Mouse (Mus musculus) hindbrain, embryonic 13.5 days (tissue): ENCODE measurements around the gene Taf6l. TPM values are rescaled to one million over a fixed set of nuclear protein-coding genes. Genes with fewer than 3 reads are reported as not detected.
A peak's percentile ranks its signal among the peaks of the same experiment; 100 is the strongest.

Experiments
- ATAC-seq: fragments of 200-750 bp; cut with Nextera tagmentation; 2 replicates; pipeline ENCODE4 v1.8.0; 2017; ENCODE audit warnings: moderate TSS enrichment; ENCODE audit not compliant: low FRiP score
- H3K27ac ChIP-seq: fragments of 300-500 bp; sonication (generic); 2 replicates; pipeline ENCODE4 v1.5.1; 2015; ENCODE audit warnings: inconsistent platforms, mild to moderate bottlenecking, moderate library complexity
- H3K27me3 ChIP-seq: fragments of 300-500 bp; sonication (generic); 2 replicates; pipeline ENCODE4 v1.6.1; 2015; ENCODE audit warnings: mild to moderate bottlenecking, inconsistent platforms
- H3K36me3 ChIP-seq: fragments of 300-500 bp; sonication (generic); 2 replicates; pipeline ENCODE4 v1.6.1; 2015; ENCODE audit warnings: mild to moderate bottlenecking, inconsistent platforms
- H3K4me1 ChIP-seq: fragments of 300-500 bp; sonication (generic); replicated peaks from 2 replicates; pipeline ENCODE4 v1.6.1; 2015; ENCODE audit warnings: inconsistent platforms
- H3K4me2 ChIP-seq: fragments of 300-500 bp; sonication (generic); 2 replicates; pipeline ENCODE4 v1.6.1; 2015; ENCODE audit warnings: inconsistent platforms, mild to moderate bottlenecking, moderate library complexity
- H3K4me3 ChIP-seq: fragments of 300-500 bp; sonication (generic); 2 replicates; pipeline ENCODE4 v1.5.1; 2015; ENCODE audit warnings: mild to moderate bottlenecking, inconsistent platforms
- H3K9ac ChIP-seq: fragments of 300-500 bp; sonication (generic); 2 replicates; pipeline ENCODE4 v1.6.1; 2015; ENCODE audit warnings: mild to moderate bottlenecking, inconsistent platforms
- H3K9me3 ChIP-seq: fragments of 300-500 bp; sonication (generic); 2 replicates; pipeline ENCODE4 v1.6.1; 2016; ENCODE audit warnings: inconsistent platforms
- WGBS: fragments of 180-500 bp; shearing (Covaris S2); methylation state at CpG from one replicate; pipeline ENCODE4 v1.1.7; 2015; 5-methylcytosine and 5-hydroxymethylcytosine counted together
- polyA plus RNA-seq: library from polyadenylated mRNA; unstranded; fragments of >200 nt; fragmentation: Nextera tagmentation; extraction: Ambion mirVana; gene quantifications from 2 replicates; pipeline ENCODE4 v1.2.1, GENCODE M21; 2015

Gene Taf6l
- polyA plus RNA-seq, 1 experiment from 2014 or later = 30.1 TPM

- 78% methylated on average over 3 of the region's 3 CpGs for WGBS
- ATAC-seq = no peak
- Histone ChIP-seq H3K9me3 (no peaks in the 10 kb centered on the region), H3K27me3 (no peaks in the 10 kb centered on the region), H3K36me3 (peaks cover 31% of the 10 kb centered on the region), H3K9ac (peak overlapping the region; percentile 49), H3K4me1 (peaks cover 42% of the 10 kb centered on the region), H3K4me3 (peak overlapping the region; percentile 16), H3K27ac (no peak overlapping the region), H3K4me2 (peak overlapping the region; percentile 27)
These were observed 30.8 kb upstream of the Taf6l start for GRCm38 (mm10) chr19:8817001-8817400.

GRCm38 (mm10) chr19:8815812-8816211, 29.6 kb upstream of the Taf6l start:
- ATAC-seq = no peak
- H3K27me3 ChIP-seq = no peaks in the 10 kb centered on the region
- H3K27ac ChIP-seq = no peak overlapping the region
- H3K36me3 ChIP-seq = peaks cover 40% of the 10 kb centered on the region
- H3K4me1 ChIP-seq = peaks cover 35% of the 10 kb centered on the region
- peak overlapping the region; percentile 19; the same call in 1 of the 2 replicates for H3K4me2 ChIP-seq
- 74% methylated on average over 11 of the region's 11 CpGs for WGBS
- no peaks in the 10 kb centered on the region for H3K9me3 ChIP-seq
- H3K9ac ChIP-seq = peak overlapping the region; percentile 53; the same call in 1 of the 2 replicates
- H3K4me3 ChIP-seq = no peak overlapping the region

- H3K27ac ChIP-seq = no peak overlapping the region
- no peaks in the 10 kb centered on the region for H3K9me3 ChIP-seq
- H3K9ac ChIP-seq = no peak overlapping the region
- H3K4me1 ChIP-seq = peaks cover 24% of the 10 kb centered on the region
- no peaks in the 10 kb centered on the region for H3K27me3 ChIP-seq
- H3K36me3 ChIP-seq = peaks cover 64% of the 10 kb centered on the region
- 95% methylated on average over 5 of the region's 5 CpGs for WGBS
- H3K4me2 ChIP-seq = no peak overlapping the region
- H3K4me3 ChIP-seq = no peak overlapping the region
- ATAC-seq = no peak
These were observed 20.6 kb upstream of the Taf6l start for GRCm38 (mm10) chr19:8806810-8807209.

DNA sequence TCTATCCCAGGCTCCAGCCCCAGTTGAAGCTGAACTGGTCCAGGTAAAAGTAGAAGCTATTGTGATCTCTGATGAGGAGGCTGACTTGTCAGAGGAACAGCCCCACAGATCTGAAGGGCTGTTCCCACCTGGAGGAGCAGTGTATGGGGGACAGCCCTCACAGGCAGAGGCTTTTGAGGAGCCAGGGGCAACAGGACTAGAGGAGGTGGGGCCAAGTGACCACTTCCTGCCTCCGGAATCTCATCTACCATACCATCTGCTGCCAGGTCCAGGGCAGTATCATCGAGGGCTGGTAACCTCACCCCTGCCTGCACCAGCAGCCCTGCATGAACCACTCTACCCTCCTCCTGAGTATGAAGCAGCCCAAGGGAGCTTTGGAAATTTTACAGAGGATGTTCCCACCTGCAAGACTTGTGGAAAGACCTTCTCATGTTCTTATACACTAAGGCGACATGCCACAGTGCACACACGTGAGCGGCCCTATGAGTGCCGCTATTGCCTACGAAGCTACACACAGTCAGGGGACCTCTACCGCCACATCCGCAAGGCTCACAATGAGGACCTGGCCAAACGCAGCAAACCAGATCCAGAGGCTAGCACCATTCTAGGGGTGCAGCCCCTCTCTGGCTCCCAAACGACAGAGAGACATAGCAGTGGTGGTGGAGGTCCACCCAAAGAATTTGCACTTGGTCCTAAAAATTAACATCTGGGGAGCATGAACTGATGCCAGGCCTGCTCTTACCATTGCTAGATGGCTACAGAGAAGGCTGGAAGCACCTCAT, 17.9 kb upstream of the Taf6l start:
- no peak for ATAC-seq
- no peak overlapping the region for H3K27ac ChIP-seq
- 92% methylated on average over 11 of the region's 11 CpGs for WGBS

GRCm38 (mm10) chr19:8803204-8803780, 17.1 kb upstream of the Taf6l start:
- peaks cover 30% of the 10 kb centered on the region for H3K4me1 ChIP-seq
- peak overlapping the region; percentile 90 for H3K27ac ChIP-seq
- ATAC-seq = no peak
- H3K4me2 ChIP-seq = peak overlapping the region; percentile 73
- no peaks in the 10 kb centered on the region for H3K9me3 ChIP-seq
- peak overlapping the region; percentile 46; the same call in 1 of the 2 replicates for H3K9ac ChIP-seq
- 91% methylated on average over 9 of the region's 9 CpGs for WGBS
- H3K4me3 ChIP-seq = peak overlapping the region; percentile 60
- H3K27me3 ChIP-seq = no peaks in the 10 kb centered on the region
- H3K36me3 ChIP-seq = peaks cover 38% of the 10 kb centered on the region

More for the DNA sequence above, 17.9 kb upstream of the Taf6l start:
- Histone ChIP-seq H3K9me3 (no peaks in the 10 kb centered on the region), H3K36me3 (peaks cover 43% of the 10 kb centered on the region), H3K4me3 (no peak overlapping the region), H3K4me2 (no peak overlapping the region), H3K9ac (no peak overlapping the region), H3K4me1 (peaks cover 27% of the 10 kb centered on the region), H3K27me3 (no peaks in the 10 kb centered on the region)

- Histone ChIP-seq H3K27ac (peak within 1 kb of the TSS; percentile 90), H3K9ac (peak within 1 kb of the TSS; percentile 69)
These were observed 16.1 kb upstream of the Taf6l start, which contains the start of gene Zbtb3 for GRCm38 (mm10) chr19:8802130-8802821. TSS of gene Zbtb3 (plus strand) at chr19:8802555.

GRCm38 (mm10) chr19:8798947-8799315, 12.7 kb upstream of the Taf6l start:
- Histone ChIP-seq H3K27me3 (no peaks in the 10 kb centered on the region), H3K27ac (no peak overlapping the region), H3K9ac (peak overlapping the region; percentile 16; the same call in 1 of the 2 replicates), H3K4me2 (peak overlapping the region; percentile 97), H3K4me3 (no peak overlapping the region), H3K4me1 (peaks cover 30% of the 10 kb centered on the region), H3K9me3 (no peaks in the 10 kb centered on the region), H3K36me3 (peaks cover 22% of the 10 kb centered on the region)
- ATAC-seq = no peak

More at GRCm38 (mm10) chr19:8802130-8802821, 16.1 kb upstream of the Taf6l start, which contains the start of gene Zbtb3:
- Histone ChIP-seq H3K4me1 (peaks cover 37% of the 10 kb centered on the region), H3K36me3 (peaks cover 28% of the 10 kb centered on the region), H3K9me3 (no peaks in the 10 kb centered on the region), H3K4me2 (peak within 1 kb of the TSS; percentile 73), H3K4me3 (peak within 1 kb of the TSS; percentile 60), H3K27me3 (no peaks in the 10 kb centered on the region)
- ATAC-seq = peak; percentile 98
- under 1% methylated on average over 30 of the region's 30 CpGs for WGBS

DNA sequence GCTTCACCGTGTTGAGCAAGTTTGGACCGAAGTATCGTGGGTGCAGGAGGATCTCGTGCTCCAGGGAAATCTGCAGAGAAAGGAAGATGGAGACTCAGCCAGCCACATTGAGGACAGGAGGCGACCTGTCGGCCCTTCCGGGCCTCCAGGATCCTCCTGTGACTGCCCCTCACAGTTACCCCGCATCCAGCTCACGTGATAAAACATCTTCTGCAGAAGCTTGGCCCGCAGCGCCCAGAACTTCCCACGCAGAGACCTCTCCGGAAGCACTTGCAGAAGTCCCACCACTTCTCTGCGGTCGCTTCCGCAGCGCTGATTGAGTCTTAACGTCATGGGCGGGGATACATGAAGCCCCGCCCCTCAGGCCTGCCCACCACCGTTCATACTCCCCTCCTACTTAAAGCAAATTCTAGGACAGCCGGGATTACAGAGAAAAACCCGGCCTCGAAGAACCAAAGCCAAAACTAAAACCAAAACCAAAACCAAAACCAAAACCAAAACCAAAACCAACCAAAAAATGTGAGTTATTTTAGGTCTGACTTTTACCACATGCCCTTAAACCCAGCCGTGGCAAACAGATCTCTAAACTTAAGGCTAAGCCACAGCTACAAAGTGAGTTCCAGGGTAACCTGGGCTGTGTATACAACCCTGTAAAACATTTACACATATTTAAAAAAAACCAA, 12.2 kb upstream of the Taf6l start, which contains the start of gene Polr2g:
Gene Polr2g (minus strand): TSS at position 314 of the 683 bp plus-strand sequence.
- peak within 1 kb of the TSS; percentile 86 for H3K9ac ChIP-seq
- peaks cover 27% of the 10 kb centered on the region for H3K36me3 ChIP-seq
- peaks cover 25% of the 10 kb centered on the region for H3K4me1 ChIP-seq
- H3K4me3 ChIP-seq = peak within 1 kb of the TSS; percentile 80
- H3K27ac ChIP-seq = peak within 1 kb of the TSS; percentile 71
- no peaks in the 10 kb centered on the region for H3K9me3 ChIP-seq
- no peaks in the 10 kb centered on the region for H3K27me3 ChIP-seq
- peak within 1 kb of the TSS; percentile 97 for H3K4me2 ChIP-seq
- WGBS = 2% methylated on average over 25 of the region's 25 CpGs
- peak; percentile 70 for ATAC-seq

- Histone ChIP-seq H3K9ac (no peak overlapping the region), H3K27ac (no peak overlapping the region), H3K4me3 (no peak overlapping the region), H3K36me3 (peaks cover 37% of the 10 kb centered on the region), H3K9me3 (no peaks in the 10 kb centered on the region), H3K4me2 (no peak overlapping the region), H3K4me1 (peaks cover 16% of the 10 kb centered on the region), H3K27me3 (no peaks in the 10 kb centered on the region)
- 91% methylated on average over 7 of the region's 7 CpGs for WGBS
- ATAC-seq = no peak
These were observed 4.0 kb upstream of the Taf6l start for GRCm38 (mm10) chr19:8790171-8790570.

- ATAC-seq = no peak
These were observed 3.0 kb upstream of the Taf6l start for GRCm38 (mm10) chr19:8789171-8789570.

DNA sequence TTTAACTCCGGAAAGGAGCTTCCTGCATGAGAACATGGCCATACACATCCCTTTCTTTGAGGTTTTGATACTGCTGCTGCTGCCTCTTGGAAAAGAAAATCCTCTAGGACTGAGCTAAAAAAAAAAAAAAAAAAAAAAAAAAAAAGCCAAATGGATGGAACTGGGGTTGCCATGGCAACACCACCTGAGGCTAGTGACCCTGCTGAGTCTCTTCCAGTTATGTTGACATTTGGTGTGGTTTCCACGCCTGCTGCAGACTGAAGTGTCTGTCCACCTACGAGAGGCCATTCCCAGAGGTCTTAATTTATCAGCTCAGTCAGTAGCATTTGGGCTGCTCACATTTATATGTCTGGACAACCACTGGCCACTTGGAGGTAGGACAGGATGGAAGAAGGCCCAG, 2.3 kb upstream of the Taf6l start:
- Histone ChIP-seq H3K4me3 (no peak overlapping the region), H3K4me2 (no peak overlapping the region), H3K27ac (peak overlapping the region; percentile 58; the same call in 1 of the 2 replicates), H3K27me3 (no peaks in the 10 kb centered on the region), H3K36me3 (peaks cover 24% of the 10 kb centered on the region), H3K4me1 (peaks cover 18% of the 10 kb centered on the region), H3K9ac (peak overlapping the region; percentile 53), H3K9me3 (no peaks in the 10 kb centered on the region)
- ATAC-seq = no peak
- 19% methylated on average over 3 of the region's 3 CpGs for WGBS

More at GRCm38 (mm10) chr19:8789171-8789570, 3.0 kb upstream of the Taf6l start:
- Histone ChIP-seq H3K4me1 (peaks cover 18% of the 10 kb centered on the region), H3K27me3 (no peaks in the 10 kb centered on the region), H3K4me2 (no peak overlapping the region), H3K36me3 (peaks cover 27% of the 10 kb centered on the region), H3K4me3 (no peak overlapping the region), H3K9ac (peak overlapping the region; percentile 53), H3K27ac (peak overlapping the region; percentile 58; the same call in 1 of the 2 replicates), H3K9me3 (no peaks in the 10 kb centered on the region)
- 38% methylated on average over 1 of the region's 1 CpGs for WGBS
